Mouse (Mus musculus): ENCODE results near the gene Plbd2.

DNA sequence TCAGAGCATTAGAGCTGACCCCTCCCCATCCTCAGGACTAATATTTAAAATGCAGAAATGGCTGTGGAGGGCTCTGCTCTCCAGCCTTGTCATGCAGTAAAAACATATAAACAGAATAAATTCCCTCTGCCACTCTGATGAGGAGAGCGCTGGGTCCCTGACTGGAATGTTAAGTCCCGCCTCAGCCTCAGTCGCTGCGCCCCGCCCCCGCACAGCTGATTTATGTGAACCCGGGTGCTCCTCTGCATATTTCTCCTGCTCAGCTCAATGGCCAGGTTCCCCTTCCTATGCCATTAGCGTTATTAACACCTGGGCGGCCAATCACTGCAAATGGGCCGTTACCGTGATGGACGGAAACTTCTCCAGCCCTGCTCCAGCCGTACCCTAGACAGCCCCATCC is 56.1 kb downstream of the Plbd2 start:
- TF ChIP-seq GATA1 (IDR thresholded peaks at IDR 0.05; ENCODE audit: low read length): no peak
- TF ChIP-seq TAL1 (IDR thresholded peaks at IDR 0.05; ENCODE audit: low read length): no peak

Data from erythroblast, embryonic 14.5 days (primary cell).